ENCODE assay signal across 8 mouse cellular contexts in genomic region chr3:89430171-89431159, GRCm38 (mm10). TPM values are rescaled to one million over a fixed set of nuclear protein-coding genes. Genes with fewer than 3 reads are reported as not detected.
DNase-seq lines count a peak whose midpoint lies in the region; ATAC-seq lines count a peak whose summit lies in the region.

Gene Pygo2 (plus strand): TSS chr3:89430214.

- no peaks in the 10 kb centered on the region for H3K27me3 ChIP-seq in intestine, embryonic 14.5 days (replicated peaks; ENCODE audit: control insufficient read depth, insufficient read depth, low read length)

- peak within 1 kb of the TSS; percentile 98 for H3K4me3 ChIP-seq in intestine, embryonic 14.5 days (ENCODE audit: low read depth, low read length)

- intact Hi-C loops in gastrocnemius, postnatal 14 days (cut with DNase I; ENCODE audit: low total_unique reads), result no loop called here
- intact Hi-C loops in left cerebral cortex, postnatal 14 days (cut with DNase I), result no loop called here

- peak within 1 kb of the TSS; percentile 86 for H3K27ac ChIP-seq in intestine, embryonic 14.5 days (ENCODE audit: low read depth)

- H3K4me2 ChIP-seq in intestine, embryonic 14.5 days (ENCODE audit: low read length), result peak within 1 kb of the TSS; percentile 71

- H3K9ac ChIP-seq in intestine, embryonic 14.5 days (ENCODE audit: low read length), result peak within 1 kb of the TSS; percentile 90

- H3K36me3 ChIP-seq in intestine, embryonic 14.5 days (ENCODE audit: control insufficient read depth, insufficient read depth, low read length), result peaks cover 64% of the 10 kb centered on the region

- DNase-seq in adipocyte (ENCODE audit: low spot score), result peak; percentile 93
- DNase-seq in embryo, embryonic 10 days (ENCODE audit: low spot score), result peak; percentile 98
- peak; percentile 97 for DNase-seq in gastrocnemius, postnatal 14 days
- DNase-seq in intestine, embryonic 14.5 days (ENCODE audit: low spot score), result peak; percentile 94
- DNase-seq in left cerebral cortex, postnatal 14 days (ENCODE audit: low spot score in 2 of 2), result peak; percentile 96 to 97
- peak; percentile 95 for DNase-seq in mesoderm, embryonic 11.5 days (ENCODE audit: low read depth, low spot score)
- DNase-seq in right cerebral cortex, postnatal 36 days (ENCODE audit: low spot score in 2 of 2), result peak; percentile 96 to 97
- DNase-seq in yolk sac, embryonic 10.5 days (ENCODE audit: low spot score), result peak; percentile 97

- WGBS in intestine, embryonic 14.5 days, result 2% methylated on average over 62 of the region's 68 CpGs

- H3K4me1 ChIP-seq in intestine, embryonic 14.5 days (replicated peaks; ENCODE audit: control insufficient read depth, insufficient read depth, low read length), result peaks cover 10% of the 10 kb centered on the region

- peak; percentile 97 for ATAC-seq in intestine, embryonic 14.5 days (replicated peaks; ENCODE audit: low FRiP score, low TSS enrichment, low read depth)

- H3K9me3 ChIP-seq in intestine, embryonic 14.5 days (ENCODE audit: control insufficient read depth, low read length), result no peaks in the 10 kb centered on the region

RNA-seq across cellular contexts. Expression of gene Pygo2, which starts in this region (rescaled TPM):
- total RNA-seq in gastrocnemius, postnatal 14 days (2021), result 10 to 100 TPM; 10.8 to 13.6 TPM
- 40.8 and 45.5 TPM in 2 replicates for polyA plus RNA-seq in intestine, embryonic 14.5 days (2014; fragmentation: Nextera tagmentation; extraction: Ambion mirVana)
- total RNA-seq in left cerebral cortex, postnatal 14 days (2021), result 10 to 100 TPM; 52.7 to 60.6 TPM

Comparison
In these comparisons a context has a peak if more than half of its experiments do, and no peak if none do; other contexts are left out.
1. Peak in every context shown above with its lines: DNase-seq, ATAC-seq, H3K4me3 ChIP-seq and H3K27ac ChIP-seq.